ENCODE assay signal across 16 mouse cellular contexts in the genomic region with DNA sequence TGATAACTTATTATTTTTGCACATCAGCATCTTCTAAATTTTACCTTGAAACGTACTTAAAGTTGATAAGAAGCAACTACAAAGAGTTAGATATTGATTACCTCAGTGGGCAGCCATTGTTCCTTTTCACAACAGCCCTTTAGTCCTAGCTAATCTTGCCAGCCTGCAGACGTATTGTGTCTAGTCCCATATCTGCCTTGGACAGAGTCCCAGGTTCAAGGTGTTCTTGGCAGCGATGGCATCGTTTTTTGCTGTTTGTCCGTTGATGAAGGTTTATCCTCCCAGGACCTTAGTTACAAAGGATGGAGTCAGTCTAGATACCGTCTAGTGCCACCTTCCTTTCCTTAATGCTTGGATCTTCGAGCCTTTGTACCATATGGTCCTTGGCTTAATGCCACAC.
"Had no signal": no experiment of that assay in that cellular context is flagged by ENCODE, and none has a peak within 500 bp of the region (broad histone marks: within the 10 kb centered on the region; RNA-seq: fewer than 3 reads in every experiment).

No protein-coding gene starts in this region.

- H3K4me2 ChIP-seq: neural tube, embryonic 13.5 days; neural tube, embryonic 15.5 days; stomach, embryonic 15.5 days had no signal

- DNase-seq: retina, postnatal 1 day; right cerebral cortex, adult 18-20 months; right cerebral cortex, postnatal 14 days; right cerebral cortex, postnatal 25 days; right cerebral cortex, postnatal 4 days; spleen, adult 18-20 months; thymus, adult 18-20 months; thymus, adult 2 months; thymus, postnatal 14 days; thymus, postnatal 25 days; thymus, postnatal 36 days; thymus, postnatal 4 days had no signal

- H3K4me3 ChIP-seq: neural tube, embryonic 13.5 days; neural tube, embryonic 15.5 days; stomach, embryonic 15.5 days had no signal

- H3K9ac ChIP-seq: neural tube, embryonic 13.5 days; neural tube, embryonic 15.5 days; stomach, embryonic 15.5 days had no signal

- H3K27me3 ChIP-seq: neural tube, embryonic 13.5 days; neural tube, embryonic 15.5 days; stomach, embryonic 15.5 days had no signal

- H3K4me1 ChIP-seq: neural tube, embryonic 13.5 days; neural tube, embryonic 15.5 days; stomach, embryonic 15.5 days had no signal

- H3K9me3 ChIP-seq: neural tube, embryonic 13.5 days; neural tube, embryonic 15.5 days; stomach, embryonic 15.5 days had no signal

- H3K36me3 ChIP-seq: neural tube, embryonic 13.5 days; neural tube, embryonic 15.5 days; stomach, embryonic 15.5 days had no signal

- H3K27ac ChIP-seq: neural tube, embryonic 13.5 days; neural tube, embryonic 15.5 days; stomach, embryonic 15.5 days; stomach, postnatal 0 days had no signal
